Mouse (Mus musculus): ENCODE measurements at regions not wholly inside any gene's neighbourhood (a gene's known extent, or its start where the extent isn't known, plus 50 kb on each side); places are given as distances from the start of the nearest gene placed in this dataset.

DNA sequence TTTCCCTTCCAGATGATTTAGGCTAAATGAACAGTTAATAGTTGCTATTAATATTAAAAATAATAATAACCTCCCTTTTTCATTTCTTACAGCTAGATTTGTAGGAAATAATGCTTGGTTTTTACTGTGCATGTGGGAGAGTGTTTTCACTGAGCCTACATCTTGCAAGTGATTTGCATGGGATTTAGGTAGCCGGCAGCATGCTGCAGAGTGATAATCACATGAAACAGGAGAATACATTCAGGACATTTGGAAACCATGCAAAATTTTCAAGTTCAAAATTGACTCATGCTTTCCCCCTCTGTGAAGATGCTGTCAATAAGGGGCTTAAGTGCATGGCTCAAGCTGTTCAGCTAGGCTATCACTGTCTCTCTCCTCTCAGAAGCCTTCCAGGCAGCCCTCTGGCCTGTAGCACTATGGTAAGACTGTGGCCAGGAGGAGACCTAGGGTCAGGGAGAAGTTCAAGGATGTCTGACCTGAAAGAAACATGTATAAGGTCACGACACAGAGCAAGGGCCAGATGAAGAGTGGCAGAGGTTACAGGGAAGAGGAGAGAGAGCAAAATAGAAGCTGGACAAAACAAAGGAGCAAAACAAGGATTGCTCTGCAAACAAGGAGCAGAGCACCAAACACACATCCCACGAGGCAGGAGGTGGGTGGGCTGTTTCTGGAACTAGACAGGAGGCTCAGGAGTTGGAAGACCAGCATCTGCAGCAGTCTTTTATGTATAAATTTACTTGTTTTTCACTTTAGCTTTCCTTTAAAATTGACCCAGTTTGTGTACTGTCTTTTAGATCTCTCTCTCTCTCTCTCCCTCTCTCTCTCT lies 177.5 kb downstream of the Tmem161b start:
- no peak for DNase-seq

- DNase-seq, result no peak
Observed at GRCm38 (mm10) chr13:84401006-84401405, 178.9 kb downstream of the Tmem161b start.

DNA sequence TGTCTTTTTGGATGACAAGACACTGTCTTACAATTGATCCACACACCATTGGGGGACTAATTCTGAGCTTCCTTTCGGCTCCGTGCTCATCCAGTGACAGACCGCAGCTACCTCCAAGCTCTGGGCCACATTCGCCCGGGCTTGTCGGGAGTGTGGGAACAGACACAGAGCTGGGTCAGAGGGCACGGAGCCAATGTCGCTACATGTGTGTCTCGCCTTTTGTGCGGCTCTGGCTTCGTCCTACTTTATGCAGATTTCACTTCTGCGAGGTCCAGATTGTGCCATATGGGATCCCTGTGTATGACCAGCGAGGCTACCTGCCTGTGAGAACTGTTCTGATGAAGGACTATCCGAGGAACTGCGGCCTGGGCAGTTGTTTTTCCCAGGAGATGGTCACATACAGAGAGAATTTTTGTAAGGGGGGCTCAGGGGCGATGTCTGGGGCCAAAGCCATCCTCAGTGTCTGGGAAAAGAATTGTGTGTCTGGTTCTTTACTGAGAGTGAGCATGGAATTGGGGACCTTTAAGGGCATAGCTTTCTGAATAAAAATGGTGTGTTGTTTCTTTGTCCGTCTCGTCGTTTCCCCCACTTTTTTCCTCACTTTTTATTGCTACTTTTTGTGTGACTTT lies 182.6 kb downstream of the Tmem161b start:
- peak; percentile 70 to 73 for DNase-seq

GRCm38 (mm10) chr13:84434444-84434843 lies 212.3 kb downstream of the Tmem161b start:
- DNase-seq, result no peak

GRCm38 (mm10) chr13:84437586-84438443 lies 215.7 kb downstream of the Tmem161b start:
- DNase-seq, result no peak

GRCm38 (mm10) chr13:84438444-84438766 lies 216.3 kb downstream of the Tmem161b start:
- no peak for DNase-seq

- DNase-seq, result no peak
Observed at GRCm38 (mm10) chr13:84448514-84448913, 226.4 kb downstream of the Tmem161b start.

- DNase-seq, result peak in 1 of 2 experiments; percentile 8
Observed at GRCm38 (mm10) chr13:84449001-84449551, 227.0 kb downstream of the Tmem161b start.

Data from cerebellum, adult 18-20 months (tissue).